Mouse (Mus musculus) neutrophil, adult 5-6 weeks (primary cell): ENCODE measurements around the gene Fam189a2. TPM values are rescaled to one million over a fixed set of nuclear protein-coding genes. Genes with fewer than 3 reads are reported as not detected.

Source experiments
- ATAC-seq: fragments of 151-379, 151-347 bp; 2 replicates; pipeline ENCODE4 v1.8.0; 2017; ENCODE audit warnings: mild to moderate bottlenecking, moderate TSS enrichment; ENCODE audit not compliant: insufficient number of reproducible peaks, poor library complexity, low FRiP score, severe bottlenecking; ENCODE audit errors: extremely low read depth
- total RNA-seq: library from RNA; stranded (forward); fragments of 200-1000 nt; gene quantifications from 2 replicates; pipeline ENCODE4 v1.2.3, GENCODE M21; 2017

The Fam189a2 gene
- total RNA-seq, 1 experiment from 2014 or later = not detected

GRCm38 (mm10) chr19:24030511-24030870 lies 328 bp downstream of the Fam189a2 start:
- ATAC-seq = no peak

DNA sequence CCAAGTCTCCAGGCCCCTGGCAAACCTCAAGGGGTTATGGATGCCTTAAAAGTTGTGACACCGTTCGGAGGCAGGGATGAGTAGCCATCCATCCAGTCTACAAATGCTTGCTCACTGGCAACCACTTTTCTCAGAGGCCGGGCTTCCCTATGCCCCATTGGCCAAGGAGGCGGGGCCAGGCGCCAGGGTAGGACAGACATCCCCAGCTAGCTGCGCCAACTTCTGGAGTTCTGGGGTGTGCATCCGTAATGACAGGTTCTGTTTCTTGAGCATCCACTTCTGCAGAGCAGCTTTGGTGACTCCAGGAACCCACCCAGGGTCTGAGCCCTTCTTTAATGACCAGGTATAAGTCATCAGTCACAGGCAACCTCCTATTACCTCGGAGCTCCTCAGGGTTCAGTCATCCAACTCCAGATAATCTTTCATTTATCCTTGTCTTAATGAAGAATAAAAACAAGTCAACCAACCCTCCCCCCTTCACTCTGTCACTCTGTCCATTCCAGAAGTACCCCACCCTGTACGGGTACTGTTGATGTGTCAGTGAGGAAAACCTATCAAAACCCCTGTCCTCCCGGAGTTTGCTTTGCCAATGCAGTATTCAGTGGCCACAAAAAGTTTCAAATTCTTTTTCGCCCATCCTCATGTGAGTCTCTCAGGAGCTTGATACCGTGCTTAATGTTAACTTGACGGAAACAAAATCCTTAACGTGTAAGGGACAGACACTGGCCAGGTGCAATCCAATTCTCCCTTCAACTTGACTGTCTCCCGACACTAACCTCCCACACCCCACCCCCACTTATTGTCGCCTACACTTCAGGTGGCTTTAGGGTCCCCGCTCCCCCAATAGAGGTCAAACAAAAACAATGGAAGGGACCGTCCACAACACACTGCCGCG lies 956 bp downstream of the Fam189a2 start:
- ATAC-seq = no peak

GRCm38 (mm10) chr19:24025876-24026275 lies 4.9 kb downstream of the Fam189a2 start:
- ATAC-seq = no peak

DNA sequence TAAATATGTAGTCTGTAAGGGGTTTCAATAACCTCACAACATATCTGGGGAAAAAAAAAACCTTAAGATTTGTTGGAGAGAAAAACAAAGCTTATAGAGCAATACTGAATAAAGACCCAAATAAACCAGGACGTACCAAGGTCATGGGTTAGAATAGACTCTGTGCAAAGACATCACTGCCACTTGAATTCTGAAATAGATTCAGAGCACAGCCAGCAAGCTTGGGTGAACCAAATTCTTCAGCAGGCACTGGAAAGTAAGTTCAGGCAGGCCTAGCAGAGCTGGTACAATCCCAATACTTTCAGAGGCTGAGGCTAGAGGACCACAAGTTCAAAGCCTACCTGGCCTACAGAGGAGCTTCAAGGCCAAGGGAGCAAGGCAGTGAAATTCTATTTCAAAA lies 6.2 kb downstream of the Fam189a2 start:
- ATAC-seq = no peak

DNA sequence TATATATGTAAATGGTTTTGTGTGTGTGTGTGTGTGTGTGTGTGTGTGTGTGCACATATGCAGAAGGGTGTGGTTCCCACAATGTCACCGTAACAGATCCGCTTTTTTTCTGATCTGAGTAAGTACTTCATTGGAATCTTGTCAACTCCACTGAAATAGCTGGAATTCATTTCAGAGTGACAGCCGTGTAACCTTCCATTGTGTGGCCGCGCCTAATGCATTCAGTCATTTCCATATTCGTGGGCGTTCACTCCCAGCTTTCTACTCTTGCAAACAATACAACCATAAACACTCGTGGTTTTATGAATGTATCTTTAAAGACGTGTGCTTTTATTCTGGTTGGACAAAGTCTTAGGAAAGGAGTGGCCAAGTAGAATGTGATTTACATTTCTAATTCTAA lies 6.7 kb downstream of the Fam189a2 start:
- no peak for ATAC-seq

- no peak for ATAC-seq
Measured at GRCm38 (mm10) chr19:24023351-24023750, 7.5 kb downstream of the Fam189a2 start.

- ATAC-seq = no peak
Measured at GRCm38 (mm10) chr19:24022771-24023170, 8.0 kb downstream of the Fam189a2 start.

GRCm38 (mm10) chr19:24022301-24022700 lies 8.5 kb downstream of the Fam189a2 start:
- no peak for ATAC-seq

GRCm38 (mm10) chr19:24020736-24021135 lies 10.1 kb downstream of the Fam189a2 start:
- ATAC-seq = no peak

GRCm38 (mm10) chr19:24019609-24020008 lies 11.2 kb downstream of the Fam189a2 start:
- no peak for ATAC-seq

DNA sequence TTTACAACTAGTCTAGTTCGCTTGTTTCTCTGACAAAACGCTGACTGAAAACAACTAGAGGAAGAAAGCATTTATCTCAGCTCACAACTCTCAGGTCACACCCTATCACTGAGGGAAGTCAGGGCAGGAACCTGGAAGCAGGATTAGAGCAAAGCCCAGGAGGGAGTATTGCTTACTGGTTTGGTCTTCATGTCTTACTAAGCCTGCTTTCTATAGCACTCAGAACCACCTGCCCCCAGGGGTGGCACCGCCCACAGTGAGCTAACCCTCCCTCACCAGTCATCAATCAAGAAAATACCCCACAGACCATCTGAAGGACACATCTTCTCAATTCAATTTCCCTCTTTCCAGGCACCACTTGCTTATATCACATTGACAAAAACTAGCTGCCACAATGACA lies 12.4 kb downstream of the Fam189a2 start:
- no peak for ATAC-seq

- no peak for ATAC-seq
Measured at GRCm38 (mm10) chr19:24017892-24018291, 12.9 kb downstream of the Fam189a2 start.

DNA sequence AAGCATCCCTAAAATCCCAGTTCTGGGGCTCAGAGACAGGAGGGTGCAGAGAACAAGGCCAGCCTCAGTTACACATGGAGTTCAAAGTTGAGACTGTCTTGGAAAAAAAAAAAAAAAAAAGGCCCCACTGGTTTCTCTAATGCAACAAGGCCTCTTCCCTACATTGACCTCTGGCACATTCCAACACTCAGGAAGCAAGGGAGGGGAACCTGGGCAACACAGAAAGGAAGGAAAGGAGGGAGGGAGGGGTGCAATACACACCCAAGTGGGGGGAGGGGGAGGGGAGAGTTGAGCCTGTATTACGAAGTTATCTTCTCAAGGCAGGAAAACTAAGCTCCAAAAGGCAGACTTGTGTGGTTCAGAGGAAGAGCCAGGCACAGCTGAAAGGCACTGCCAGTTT lies 13.4 kb downstream of the Fam189a2 start:
- ATAC-seq = no peak

DNA sequence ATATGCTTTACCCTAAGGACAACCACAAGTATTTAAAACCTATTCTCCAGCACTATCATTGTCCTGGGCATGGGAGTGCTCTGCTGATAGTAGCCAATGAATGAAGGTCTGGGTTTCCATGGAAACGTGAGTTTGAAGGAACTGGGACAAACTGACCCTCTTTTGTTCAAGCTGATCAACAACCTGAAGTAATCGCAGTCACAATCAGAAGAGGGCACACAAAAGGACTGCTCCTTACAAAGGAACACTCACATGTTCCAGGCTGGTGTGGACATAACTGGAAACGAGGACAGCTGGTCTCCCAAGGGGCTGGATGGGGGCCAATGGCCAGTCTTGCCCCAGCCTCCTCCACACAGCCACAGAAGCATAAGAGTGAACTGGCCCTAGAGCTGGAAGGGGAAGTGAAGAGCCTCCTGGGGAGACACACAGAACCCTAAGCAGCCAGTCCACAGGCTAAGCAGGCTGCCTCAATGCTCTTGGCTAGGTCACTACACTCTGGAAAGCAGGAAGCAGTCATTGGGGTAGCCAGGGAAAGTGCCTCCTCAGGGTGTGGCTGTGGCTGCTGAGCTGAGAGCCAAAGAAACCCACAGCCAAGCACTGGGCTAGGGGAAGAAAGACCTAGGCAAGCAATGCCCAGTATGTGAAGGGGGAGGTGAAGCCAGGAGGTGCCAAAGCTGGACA lies 14.0 kb downstream of the Fam189a2 start:
- ATAC-seq = no peak

- ATAC-seq = no peak
Measured at GRCm38 (mm10) chr19:24013241-24013640, 17.6 kb downstream of the Fam189a2 start.

DNA sequence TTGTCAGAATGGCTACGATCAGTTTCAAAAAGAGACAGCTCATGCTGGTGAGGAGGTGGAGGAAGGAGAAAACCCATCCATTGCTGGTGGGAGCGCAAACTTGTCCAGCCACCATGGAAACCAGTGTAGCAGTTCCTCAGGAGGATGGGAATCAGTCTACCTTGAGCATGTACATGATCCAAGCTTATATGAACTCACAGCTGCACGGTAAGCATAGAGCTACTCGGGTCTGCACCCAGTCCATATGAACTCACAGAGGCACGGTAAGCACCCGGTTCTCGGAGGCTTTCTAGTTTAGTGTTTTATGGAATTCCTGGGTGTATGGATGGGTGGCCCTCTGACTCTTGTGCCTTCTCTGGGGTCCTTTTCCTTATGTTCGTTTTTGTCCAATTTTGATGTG lies 18.3 kb downstream of the Fam189a2 start:
- ATAC-seq = no peak

DNA sequence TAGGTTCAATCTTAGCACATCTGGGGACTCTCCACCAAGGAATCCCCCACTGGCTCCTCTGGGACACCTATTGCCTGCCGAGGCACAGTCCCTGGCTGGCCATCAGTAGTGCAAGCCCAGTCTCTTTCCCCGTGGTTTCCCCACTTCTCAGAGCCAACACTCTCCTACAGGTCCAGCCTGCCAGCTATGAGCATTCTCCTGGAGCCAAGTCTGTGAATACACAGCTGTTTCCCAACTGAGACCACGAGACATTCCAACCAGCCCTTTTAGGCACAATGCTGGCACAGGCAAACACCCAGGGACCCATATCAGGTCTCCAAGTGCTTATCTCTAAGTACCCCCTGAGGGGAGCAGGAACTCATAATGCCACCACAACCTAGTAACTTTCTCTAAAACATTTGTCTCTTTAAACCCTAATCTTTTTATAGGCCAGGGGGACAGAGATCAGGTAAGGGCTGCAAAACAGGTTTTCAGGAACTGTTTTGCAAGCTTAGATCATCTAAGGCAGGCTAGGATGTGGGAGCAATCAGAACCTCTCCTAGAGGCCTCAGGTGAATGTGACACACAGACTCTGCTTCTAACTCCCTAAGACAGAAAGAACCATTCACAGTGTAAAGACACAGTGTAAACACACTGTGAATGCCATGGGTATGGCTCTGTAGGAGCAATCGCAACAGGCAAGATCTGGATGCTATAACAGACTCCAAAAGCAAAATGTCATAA lies 23.0 kb downstream of the Fam189a2 start:
- ATAC-seq = no peak

- no peak for ATAC-seq
Measured at GRCm38 (mm10) chr19:24007002-24007637, 23.7 kb downstream of the Fam189a2 start.

- no peak for ATAC-seq
Measured at GRCm38 (mm10) chr19:23995766-23996399, 34.9 kb downstream of the Fam189a2 start.
